Mouse (Mus musculus) embryonic facial prominence, embryonic 10.5 days (tissue): Measurements from ENCODE around the gene Evc2. TPM values are rescaled to one million over a fixed set of nuclear protein-coding genes. Genes with fewer than 3 reads are reported as not detected.

Experiments
- DNase-seq: peaks from one replicate; pipeline ENCODE4 v3.0.0-alpha.2; 2017; ENCODE audit warnings: low spot score
- H3K27ac ChIP-seq: fragments of 300-500 bp; sonication (generic); replicated peaks from 2 replicates; pipeline ENCODE4 v1.5.1; 2016; ENCODE audit warnings: mild to moderate bottlenecking
- H3K27me3 ChIP-seq: fragments of 300-500 bp; sonication (generic); replicated peaks from 2 replicates; pipeline ENCODE4 v1.6.1; 2016; ENCODE audit warnings: low read depth, mild to moderate bottlenecking; ENCODE audit not compliant: poor library complexity, severe bottlenecking
- H3K36me3 ChIP-seq: fragments of 300-500 bp; sonication (generic); replicated peaks from 2 replicates; pipeline ENCODE4 v1.6.1; 2016; ENCODE audit warnings: mild to moderate bottlenecking, moderate library complexity
- H3K4me1 ChIP-seq: fragments of 300-500 bp; sonication (generic); 2 replicates; pipeline ENCODE4 v1.6.1; 2016
- H3K4me3 ChIP-seq: fragments of 300-500 bp; sonication (generic); 2 replicates; pipeline ENCODE4 v1.5.1; 2016; ENCODE audit warnings: mild to moderate bottlenecking, moderate library complexity
- H3K9me3 ChIP-seq: fragments of 300-500 bp; sonication (generic); 2 replicates; pipeline ENCODE4 v1.6.1; 2016; ENCODE audit warnings: mild to moderate bottlenecking
- WGBS: fragments of 180-500 bp; shearing (Covaris S2); methylation state at CpG from one replicate; pipeline ENCODE4 v1.1.7; 2016; 5-methylcytosine and 5-hydroxymethylcytosine counted together
- polyA plus RNA-seq: library from polyadenylated mRNA; unstranded; fragments of >200 nt; fragmentation: Nextera tagmentation; extraction: Ambion mirVana; gene quantifications from 2 replicates; pipeline ENCODE4 v1.2.1, GENCODE M21; 2016

Gene Evc2
- polyA plus RNA-seq, 1 experiment from 2014 or later = 21.9 TPM

DNA sequence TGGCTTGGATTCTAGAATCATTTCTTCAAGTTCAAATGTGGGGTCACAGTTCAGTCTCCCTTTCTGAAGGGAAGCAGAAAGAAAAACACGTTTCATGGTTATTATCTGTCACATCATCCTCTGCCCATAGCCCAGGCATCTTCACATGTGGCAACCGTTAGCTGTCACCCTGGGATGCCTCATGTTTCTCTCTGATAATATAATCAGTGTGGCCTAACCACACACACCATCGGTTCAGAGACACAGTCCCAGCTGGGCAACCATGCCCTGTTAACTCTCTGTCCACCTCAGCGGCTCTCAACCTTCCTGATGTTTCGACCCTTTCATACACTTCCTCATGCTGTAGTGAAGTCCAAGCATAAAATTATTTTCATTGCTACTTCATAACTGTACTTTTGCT lies 118.9 kb downstream of the Evc2 start:
- H3K9me3 ChIP-seq = no peaks in the 10 kb centered on the region; the same call in 1 of the 2 replicates
- H3K27me3 ChIP-seq = no peaks in the 10 kb centered on the region
- H3K27ac ChIP-seq = no peak overlapping the region
- peaks cover 5% of the 10 kb centered on the region for H3K4me1 ChIP-seq
- WGBS = 66% methylated on average over 5 of the region's 5 CpGs
- no peak overlapping the region for H3K4me3 ChIP-seq
- H3K36me3 ChIP-seq = no peaks in the 10 kb centered on the region
- DNase-seq = no peak

DNA sequence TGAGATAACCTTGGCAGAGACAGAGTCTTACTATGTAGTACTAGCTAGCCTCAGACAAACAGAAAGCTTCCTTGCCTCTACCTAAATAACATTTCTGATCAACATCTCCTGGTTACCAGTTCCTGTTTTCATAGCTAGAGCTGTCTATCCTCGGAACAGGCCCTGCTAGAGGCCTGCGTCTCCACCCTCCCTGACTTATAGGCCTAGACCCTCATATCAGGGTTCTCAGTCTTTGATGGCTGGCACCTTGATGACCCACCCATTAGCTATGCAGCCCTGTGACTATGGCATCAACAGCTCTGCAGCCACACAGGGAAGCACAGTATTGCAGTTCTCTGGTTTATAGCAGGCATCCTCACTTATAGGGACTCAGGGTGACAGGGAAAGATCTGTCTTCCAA lies 119.5 kb downstream of the Evc2 start:
- H3K9me3 ChIP-seq = no peaks in the 10 kb centered on the region; the same call in 1 of the 2 replicates
- no peaks in the 10 kb centered on the region for H3K27me3 ChIP-seq
- no peaks in the 10 kb centered on the region for H3K36me3 ChIP-seq
- peaks cover 5% of the 10 kb centered on the region for H3K4me1 ChIP-seq
- H3K27ac ChIP-seq = no peak overlapping the region
- 85% methylated on average over 2 of the region's 2 CpGs for WGBS
- no peak overlapping the region for H3K4me3 ChIP-seq
- DNase-seq = no peak

DNA sequence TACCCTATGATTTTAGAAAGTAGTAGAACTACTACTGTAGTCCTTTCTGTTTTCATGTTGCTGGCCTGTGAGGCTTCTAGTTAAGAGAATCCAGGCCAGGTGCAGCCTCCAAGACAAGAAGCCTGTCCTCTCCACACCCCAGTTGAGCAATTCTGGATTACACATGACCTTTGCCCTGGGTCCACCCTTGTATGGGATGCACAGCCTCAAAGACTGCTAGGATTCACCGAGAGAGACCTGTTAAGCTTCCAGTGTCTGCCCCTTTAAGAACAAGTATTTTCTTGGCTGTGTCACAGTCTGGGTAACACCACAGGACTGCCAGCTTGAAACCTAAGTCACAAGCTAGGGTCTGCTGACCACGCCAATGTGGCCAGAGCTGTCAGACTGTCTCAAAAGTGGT lies 119.9 kb downstream of the Evc2 start:
- DNase-seq = no peak
- Histone ChIP-seq H3K4me1 (peaks cover 5% of the 10 kb centered on the region), H3K36me3 (no peaks in the 10 kb centered on the region), H3K4me3 (no peak overlapping the region), H3K9me3 (no peaks in the 10 kb centered on the region; the same call in 1 of the 2 replicates), H3K27ac (no peak overlapping the region), H3K27me3 (no peaks in the 10 kb centered on the region)
- WGBS = 73% methylated on average over 2 of the region's 2 CpGs

DNA sequence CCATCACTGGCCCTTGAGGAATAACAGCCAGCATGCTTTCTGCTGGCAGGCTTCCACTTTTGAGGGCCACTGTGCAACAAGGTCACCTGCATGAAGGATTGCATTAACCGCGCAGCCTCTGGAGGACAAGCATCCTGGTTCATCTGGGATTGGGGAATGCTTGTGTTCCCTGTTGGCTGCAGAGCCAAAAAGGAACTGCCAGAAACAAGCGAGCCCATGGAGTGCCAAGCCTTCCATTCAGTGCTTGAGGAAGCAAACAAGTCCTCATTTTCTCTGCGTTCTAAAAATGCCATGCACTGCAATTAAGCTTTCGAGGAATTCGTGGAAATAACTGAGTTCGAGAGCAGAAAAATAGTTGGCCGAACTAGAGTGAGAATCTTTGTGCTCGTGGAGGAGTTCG lies 127.2 kb downstream of the Evc2 start:
- 93% methylated on average over 10 of the region's 10 CpGs for WGBS
- Histone ChIP-seq H3K27me3 (no peaks in the 10 kb centered on the region), H3K4me3 (no peak overlapping the region), H3K4me1 (0 out of 2 replicates have a peak, but pooled peaks cover 3% of the 10 kb centered on the region), H3K27ac (no peak overlapping the region), H3K9me3 (no peaks in the 10 kb centered on the region), H3K36me3 (no peaks in the 10 kb centered on the region)
- no peak for DNase-seq

DNA sequence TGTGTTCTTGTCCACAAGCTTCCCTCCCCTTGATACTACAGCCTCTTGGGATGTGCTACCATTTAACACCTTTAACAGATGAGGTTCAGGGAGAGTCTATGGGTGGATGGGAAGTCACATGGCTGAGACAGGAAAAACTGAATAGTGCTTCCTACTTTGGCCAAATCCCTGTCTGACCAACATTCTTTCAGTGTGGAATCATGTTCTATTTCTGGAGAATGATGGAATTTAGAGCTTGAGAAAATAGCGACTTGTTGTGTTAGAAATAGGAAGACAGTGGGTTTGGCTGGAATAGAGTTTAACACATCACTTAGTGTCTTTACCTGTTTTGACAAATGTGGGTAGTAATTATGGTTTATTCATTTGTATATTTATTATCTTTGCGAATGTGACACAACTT lies 129.3 kb downstream of the Evc2 start:
- Histone ChIP-seq H3K36me3 (no peaks in the 10 kb centered on the region), H3K27ac (no peak overlapping the region), H3K9me3 (no peaks in the 10 kb centered on the region), H3K27me3 (no peaks in the 10 kb centered on the region), H3K4me1 (0 out of 2 replicates have a peak, but pooled peaks cover 3% of the 10 kb centered on the region), H3K4me3 (no peak overlapping the region)
- no peak for DNase-seq
- 92% methylated on average over 2 of the region's 2 CpGs for WGBS

DNA sequence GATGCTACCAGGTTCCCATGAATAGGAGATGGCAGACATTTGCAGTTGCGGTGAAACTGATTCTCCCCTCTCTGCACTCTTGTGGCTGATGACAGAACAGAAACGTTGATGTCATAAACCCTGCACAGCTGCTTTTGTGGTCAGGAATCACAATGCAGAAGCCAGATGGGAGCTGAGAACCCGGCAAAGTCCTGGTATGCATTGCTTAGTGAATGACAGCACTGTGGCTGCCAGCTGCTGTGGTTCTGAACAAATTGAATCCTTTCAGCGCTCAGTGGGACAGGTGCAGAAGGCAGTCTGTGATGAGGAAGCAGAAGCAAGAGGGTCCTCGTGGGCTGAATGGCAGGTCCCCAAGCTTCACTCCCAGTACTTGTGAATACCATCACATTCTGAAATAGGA lies 130.7 kb downstream of the Evc2 start:
- Histone ChIP-seq H3K27me3 (no peaks in the 10 kb centered on the region), H3K9me3 (no peaks in the 10 kb centered on the region), H3K4me1 (0 out of 2 replicates have a peak, but pooled peaks cover 3% of the 10 kb centered on the region), H3K4me3 (no peak overlapping the region), H3K27ac (no peak overlapping the region), H3K36me3 (no peaks in the 10 kb centered on the region)
- no peak for DNase-seq
- WGBS = 78% methylated on average over 5 of the region's 5 CpGs

DNA sequence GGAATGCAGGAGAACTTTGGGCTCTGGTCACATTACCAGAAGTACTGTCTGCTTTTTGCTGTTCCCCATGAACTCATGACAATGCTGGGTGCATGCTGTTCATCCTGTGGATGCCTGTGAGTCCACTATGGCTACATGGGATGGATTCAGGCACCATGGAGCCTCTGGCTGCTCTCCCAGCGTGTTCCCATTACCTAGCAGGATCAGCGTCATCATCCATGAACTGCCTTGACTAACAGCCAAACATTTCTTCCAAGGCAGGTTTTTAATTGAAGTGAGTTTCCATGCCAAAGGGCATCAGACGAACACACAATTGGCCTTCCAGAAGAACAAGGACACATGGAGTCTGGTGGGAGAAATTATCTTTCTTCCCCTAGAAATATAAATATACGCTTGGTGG lies 133.3 kb downstream of the Evc2 start:
- no peaks in the 10 kb centered on the region for H3K9me3 ChIP-seq
- no peak overlapping the region for H3K4me3 ChIP-seq
- DNase-seq = no peak
- H3K27ac ChIP-seq = no peak overlapping the region
- no peaks in the 10 kb centered on the region for H3K36me3 ChIP-seq
- WGBS = 85% methylated on average over 4 of the region's 4 CpGs
- H3K4me1 ChIP-seq = no peaks in the 10 kb centered on the region
- no peaks in the 10 kb centered on the region for H3K27me3 ChIP-seq

DNA sequence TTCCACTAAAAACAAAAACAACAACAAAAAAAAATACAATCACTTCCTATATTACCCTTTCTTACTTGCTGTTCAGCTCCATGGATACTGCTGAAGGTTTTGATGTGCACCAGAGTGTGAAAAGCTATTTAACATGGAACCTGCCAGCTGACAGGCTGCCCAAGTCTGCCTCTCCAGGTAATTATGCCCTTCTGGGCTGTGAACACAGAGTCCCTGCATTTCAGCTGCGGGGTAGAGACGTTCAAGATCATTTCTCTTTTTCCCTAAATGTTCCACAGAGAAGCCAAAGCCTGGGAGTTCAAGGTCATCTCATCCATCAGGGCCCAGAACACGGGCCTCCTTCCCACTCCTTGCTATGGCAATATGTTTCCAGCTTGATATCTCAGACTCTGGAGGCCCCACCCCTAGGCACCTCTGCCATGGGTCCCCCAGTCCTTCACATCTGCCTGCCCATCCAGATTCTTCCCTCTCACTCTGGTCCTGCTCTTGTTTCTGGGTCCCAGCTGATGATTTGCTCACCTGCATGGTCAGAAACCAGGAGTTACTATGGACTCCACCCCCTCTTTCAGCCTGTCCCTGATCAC lies 133.8 kb downstream of the Evc2 start:
- H3K4me1 ChIP-seq = no peaks in the 10 kb centered on the region
- no peaks in the 10 kb centered on the region for H3K36me3 ChIP-seq
- no peak overlapping the region for H3K4me3 ChIP-seq
- H3K27me3 ChIP-seq = no peaks in the 10 kb centered on the region
- no peaks in the 10 kb centered on the region for H3K9me3 ChIP-seq
- 77% methylated on average over 3 of the region's 3 CpGs for WGBS
- no peak overlapping the region for H3K27ac ChIP-seq
- DNase-seq = no peak

Other genes starting within 250 kb of the Evc2 start
- gene Crmp1, start 96.6 kb upstream of the Evc2 start, polyA plus RNA-seq = 80.2 and 88.4 TPM in 2 replicates
- 25.0 and 28.7 TPM in 2 replicates for gene Evc, start 1.6 kb upstream of the Evc2 start, polyA plus RNA-seq